Mouse (Mus musculus) liver, adult 2 months (tissue): ENCODE measurements around the gene Dlg1.
A peak's percentile ranks its signal among the peaks of the same experiment; 100 is the strongest.

ENCODE experiments used
- CTCF ChIP-seq: fragments of 200-500 bp; IDR thresholded peaks from 2 replicates; pipeline ENCODE4 v1.5.1; 2011; ENCODE audit warnings: low read depth, low read length, control low read depth
- POLR2A ChIP-seq: fragments of 200-500 bp; IDR thresholded peaks from 2 replicates; pipeline ENCODE4 v1.6.1; 2011; ENCODE audit warnings: low read length, control low read depth; ENCODE audit not compliant: insufficient read depth; ENCODE audit errors: extremely low read depth

DNA sequence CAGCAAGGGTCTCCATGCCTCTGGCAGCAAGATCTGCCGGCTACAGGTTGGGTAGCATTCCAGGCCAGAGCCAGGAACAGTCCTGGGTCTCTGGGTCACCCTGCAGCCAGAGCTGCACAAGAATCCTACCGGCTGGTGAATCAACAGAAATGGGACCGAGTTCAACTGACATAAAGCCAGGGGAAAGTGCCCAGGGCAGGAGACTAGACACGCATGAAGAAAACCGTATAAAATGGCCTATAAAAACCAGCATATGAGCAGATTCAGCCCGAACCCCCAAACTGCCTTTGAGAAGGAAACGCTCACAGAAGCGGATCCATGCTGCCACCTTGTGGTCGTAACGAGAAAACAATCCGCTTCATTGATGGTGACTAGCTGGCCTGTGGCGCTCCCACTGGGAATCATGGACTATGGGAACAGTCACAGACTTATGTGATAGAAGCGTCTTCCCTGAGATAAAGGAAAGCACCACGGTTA lies 255.0 kb downstream of the Dlg1 start:
- TF ChIP-seq CTCF: peak; percentile 83
- TF ChIP-seq POLR2A: no peak
